Mouse (Mus musculus): ENCODE measurements around the gene Fkbp2. TPM values are rescaled to one million over a fixed set of nuclear protein-coding genes. Genes with fewer than 3 reads are reported as not detected.

The Fkbp2 gene
- polyA plus RNA-seq, 1 experiment from 2014 or later: 131 TPM

DNA sequence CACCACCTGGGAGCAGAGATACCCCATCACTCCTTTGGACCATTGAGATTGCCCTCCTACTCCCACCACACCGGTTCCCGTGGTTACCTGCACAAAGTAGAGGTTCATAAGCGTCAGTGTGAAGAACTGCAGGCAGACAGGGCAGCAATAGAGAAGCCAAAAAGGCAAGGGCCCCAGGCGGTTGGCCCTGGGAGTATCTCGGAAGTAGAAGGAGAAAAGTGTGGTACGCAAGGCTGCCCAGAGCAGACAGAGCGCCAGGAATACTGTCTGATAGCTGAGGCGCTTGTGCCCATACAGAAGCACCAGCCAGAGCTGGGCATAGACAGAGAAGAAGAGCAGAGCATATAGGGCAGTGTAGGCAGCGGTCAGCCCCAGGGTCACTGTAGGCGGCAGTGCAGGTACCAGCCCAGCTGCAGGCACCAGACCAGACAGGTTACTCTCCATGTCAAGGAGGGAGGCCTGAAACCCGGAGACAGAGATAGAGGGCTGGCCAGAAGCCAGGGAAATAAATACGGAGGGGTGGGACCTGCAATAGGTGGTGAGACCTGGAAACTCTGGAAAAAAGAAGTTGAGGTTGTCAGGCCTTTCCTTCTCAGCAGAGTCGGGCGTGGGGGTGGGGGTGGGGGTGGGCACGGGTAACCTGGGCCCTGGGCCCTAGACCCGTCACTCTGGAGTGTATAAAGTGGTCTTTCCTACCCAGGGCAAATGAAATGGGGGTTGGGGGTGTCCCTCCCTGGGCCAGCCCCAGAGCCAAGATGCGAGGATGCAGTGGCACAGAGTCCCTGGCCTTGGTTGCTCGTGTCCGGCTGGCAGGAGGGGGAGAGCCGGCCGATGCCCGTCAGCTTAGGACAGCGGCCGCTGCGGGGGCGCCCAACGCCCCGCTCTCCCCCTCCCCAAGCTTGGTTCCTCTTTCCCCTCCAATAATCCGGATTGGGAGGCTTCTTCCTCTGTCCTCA, 39.6 kb downstream of the Fkbp2 start:
- peaks cover 8% of the 10 kb centered on the region; the same call in 1 of the 2 replicates for H3K36me3 ChIP-seq
- no peak for DNase-seq (ENCODE audit: low spot score)
- H3K27ac ChIP-seq: peak overlapping the region; percentile 96
- peak overlapping the region; percentile 88 for H3K4me3 ChIP-seq
- peaks cover 36% of the 10 kb centered on the region for H3K27me3 ChIP-seq (ENCODE audit: insufficient read depth, poor library complexity, severe bottlenecking)
- WGBS: 21% methylated on average over 29 of the region's 29 CpGs
- no peaks in the 10 kb centered on the region for H3K9me3 ChIP-seq
- H3K4me1 ChIP-seq: peaks cover 39% of the 10 kb centered on the region

DNA sequence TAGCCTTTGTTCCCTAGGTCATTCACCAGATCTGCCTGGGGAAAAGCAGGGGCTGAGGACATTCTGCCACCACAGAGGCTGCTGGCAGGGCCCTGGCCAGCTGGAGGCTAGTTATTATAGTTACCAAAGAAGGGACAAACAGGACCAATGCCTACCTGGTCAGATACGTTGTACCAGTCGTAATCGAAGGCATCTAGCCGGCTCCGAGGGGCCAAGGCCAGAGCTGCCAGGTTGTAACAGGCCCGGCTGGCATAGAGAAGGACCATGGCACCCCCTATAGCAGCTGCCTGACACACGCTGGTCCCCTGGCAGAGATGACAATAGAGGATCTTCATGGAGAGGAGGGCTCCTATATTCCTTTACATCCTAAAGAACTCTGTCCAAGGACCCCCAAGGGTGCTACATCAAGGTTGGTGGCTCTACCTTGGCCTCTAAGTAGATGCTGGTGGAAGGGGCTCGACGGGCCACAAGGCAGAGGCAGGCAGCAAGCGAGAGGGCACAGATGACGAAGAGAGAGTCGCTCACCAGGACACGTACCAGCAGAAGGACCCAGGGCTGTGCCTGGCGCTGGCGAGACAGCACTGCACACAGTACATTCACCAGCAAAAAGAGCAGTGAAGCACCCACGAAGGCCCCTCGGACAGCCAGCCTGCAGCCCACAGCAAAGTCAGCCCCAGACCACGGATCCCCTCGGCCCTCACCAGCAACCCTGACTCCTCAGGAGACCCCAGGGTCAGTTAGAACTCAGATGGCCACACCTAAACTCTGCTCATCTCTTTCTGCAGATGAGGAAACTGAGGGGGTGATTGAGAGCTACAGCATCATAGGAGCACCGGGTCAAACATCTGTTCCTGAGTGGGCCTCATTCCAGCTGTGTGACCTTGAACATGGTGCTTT, 40.9 kb downstream of the Fkbp2 start:
- Histone ChIP-seq H3K36me3 (no peaks in the 10 kb centered on the region), H3K4me3 (no peak overlapping the region), H3K9me3 (no peaks in the 10 kb centered on the region), H3K4me1 (peaks cover 42% of the 10 kb centered on the region), H3K27ac (no peak overlapping the region), H3K27me3 (ENCODE audit: insufficient read depth, poor library complexity, severe bottlenecking) (peaks cover 49% of the 10 kb centered on the region)
- 86% methylated on average over 20 of the region's 20 CpGs for WGBS
- DNase-seq (ENCODE audit: low spot score): no peak

DNA sequence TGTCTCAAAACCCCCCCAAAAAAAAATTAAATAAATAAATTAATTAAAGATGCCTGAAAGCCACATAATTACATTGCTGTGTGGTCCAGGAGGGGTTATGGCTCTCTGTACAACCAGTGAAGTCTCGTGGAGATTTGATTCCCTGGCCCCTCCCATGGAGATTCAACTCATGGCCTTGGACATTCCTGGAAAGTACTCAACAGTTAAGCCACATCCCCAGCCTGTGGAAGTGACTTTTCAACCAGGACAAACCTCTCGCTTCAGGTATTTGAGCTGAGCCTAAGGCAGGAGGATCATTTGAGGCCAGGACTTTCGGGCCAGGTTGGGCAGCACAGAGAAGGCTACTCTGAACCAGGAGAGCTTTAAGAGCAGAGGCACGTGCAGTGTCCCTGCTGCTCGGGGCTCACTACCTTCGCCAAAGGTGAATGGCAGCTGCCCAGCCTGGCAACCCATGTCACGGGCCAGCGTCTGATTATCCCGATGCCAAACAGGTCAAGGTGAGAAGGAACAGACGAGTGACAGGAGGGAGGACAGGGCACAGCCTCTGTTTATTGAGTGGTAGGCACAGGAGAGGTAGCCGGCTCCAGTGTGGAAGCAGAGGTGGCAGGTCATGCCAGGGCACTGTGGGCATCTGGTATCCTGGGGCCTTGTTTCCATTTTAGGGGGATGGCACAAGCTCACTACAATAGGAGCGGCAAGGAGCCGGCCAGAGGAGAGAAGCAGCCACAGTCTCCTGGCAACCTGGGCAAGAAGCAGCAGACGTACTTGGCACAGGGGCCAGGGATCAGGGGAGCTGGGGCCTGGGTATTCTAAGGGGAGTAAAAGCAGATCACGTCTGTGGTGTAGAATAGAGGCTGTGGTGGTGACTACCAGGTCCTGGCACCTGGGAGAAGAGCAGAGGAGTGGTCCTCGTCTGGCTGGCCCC, 42.5 kb downstream of the Fkbp2 start:
- WGBS: 75% methylated on average over 16 of the region's 16 CpGs

DNA sequence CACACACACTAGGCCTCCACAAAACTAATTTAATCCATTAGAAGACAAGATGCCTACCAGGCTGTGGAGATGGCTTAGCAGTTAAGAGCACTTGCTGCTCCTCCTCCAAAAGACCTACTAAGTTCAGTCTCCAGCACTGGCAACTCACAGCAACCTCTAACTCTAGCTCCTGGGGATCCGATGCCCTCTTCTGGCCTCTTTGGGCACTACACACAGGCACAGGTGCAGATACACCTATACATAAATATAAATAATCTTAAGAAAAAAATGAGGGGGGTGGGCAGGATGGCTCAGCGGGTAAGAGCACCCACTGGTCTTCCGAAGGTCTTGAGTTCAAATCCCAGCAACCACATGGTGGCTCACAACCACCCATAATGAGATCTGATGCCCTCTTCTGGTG, 44.0 kb downstream of the Fkbp2 start:
- peaks cover 79% of the 10 kb centered on the region for H3K27me3 ChIP-seq (ENCODE audit: insufficient read depth, poor library complexity, severe bottlenecking)
- WGBS: 17% methylated on average over 3 of the region's 3 CpGs

More for the DNA sequence above, 42.5 kb downstream of the Fkbp2 start:
- peaks cover 64% of the 10 kb centered on the region for H3K27me3 ChIP-seq (ENCODE audit: insufficient read depth, poor library complexity, severe bottlenecking)
- H3K36me3 ChIP-seq: no peaks in the 10 kb centered on the region
- H3K27ac ChIP-seq: no peak overlapping the region
- H3K4me3 ChIP-seq: no peak overlapping the region
- no peak for DNase-seq (ENCODE audit: low spot score)
- H3K9me3 ChIP-seq: no peaks in the 10 kb centered on the region
- H3K4me1 ChIP-seq: peaks cover 52% of the 10 kb centered on the region

DNA sequence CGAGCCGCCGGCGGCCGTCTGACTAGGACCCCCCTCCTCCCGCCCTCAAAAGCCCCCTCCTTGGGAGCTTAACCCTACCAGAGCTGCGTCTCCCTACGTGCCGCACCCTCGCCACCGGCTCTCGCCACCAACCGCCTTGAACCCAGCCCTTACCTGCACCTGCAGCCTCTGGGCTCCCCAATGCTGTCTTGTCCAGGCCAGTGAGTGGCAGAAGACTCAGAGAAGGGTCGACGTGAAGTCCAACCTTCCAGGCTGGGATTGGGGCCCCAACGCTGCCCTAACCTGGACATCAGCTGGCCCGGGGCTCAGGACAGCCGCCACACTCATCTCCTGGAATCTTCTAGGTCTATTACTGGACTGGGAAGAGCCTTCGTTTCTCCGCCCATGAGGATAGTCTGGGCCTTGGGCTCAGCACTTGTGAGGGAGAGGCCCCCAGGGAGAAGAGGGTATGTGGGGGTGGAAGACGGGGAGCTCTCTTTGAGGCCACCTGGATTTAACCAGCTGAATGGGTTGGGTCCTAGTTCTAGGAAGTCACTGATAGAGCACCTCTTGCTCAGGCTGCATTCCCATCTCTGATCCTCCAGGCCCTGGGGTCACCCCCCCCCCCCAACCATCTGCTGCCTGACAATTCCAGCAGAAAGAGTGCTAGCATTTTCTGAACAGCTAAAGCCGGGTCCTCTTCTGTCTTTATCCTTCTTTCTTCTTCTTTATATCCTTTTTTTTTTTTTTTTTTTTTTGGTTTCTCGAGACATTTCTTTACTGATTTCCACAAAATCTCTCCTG, 45.9 kb downstream of the Fkbp2 start, which contains the start of gene Kcnk4:
Gene Kcnk4 (minus strand): TSS at position 321 of the 783 bp plus-strand sequence.
- H3K4me3 ChIP-seq: peak within 1 kb of the TSS; percentile 60
- H3K4me1 ChIP-seq: peaks cover 21% of the 10 kb centered on the region
- H3K36me3 ChIP-seq: no peaks in the 10 kb centered on the region
- H3K27me3 ChIP-seq (ENCODE audit: insufficient read depth, poor library complexity, severe bottlenecking): peaks cover 86% of the 10 kb centered on the region
- no peaks in the 10 kb centered on the region for H3K9me3 ChIP-seq
- DNase-seq (ENCODE audit: low spot score): no peak
- H3K27ac ChIP-seq: peak within 1 kb of the TSS; percentile 63; the same call in 1 of the 2 replicates
- 9% methylated on average over 23 of the region's 23 CpGs for WGBS

More for the DNA sequence above, 44.0 kb downstream of the Fkbp2 start:
- no peak for DNase-seq (ENCODE audit: low spot score)
- Histone ChIP-seq H3K9me3 (no peaks in the 10 kb centered on the region), H3K27ac (no peak overlapping the region), H3K36me3 (no peaks in the 10 kb centered on the region), H3K4me1 (peaks cover 38% of the 10 kb centered on the region), H3K4me3 (no peak overlapping the region)

DNA sequence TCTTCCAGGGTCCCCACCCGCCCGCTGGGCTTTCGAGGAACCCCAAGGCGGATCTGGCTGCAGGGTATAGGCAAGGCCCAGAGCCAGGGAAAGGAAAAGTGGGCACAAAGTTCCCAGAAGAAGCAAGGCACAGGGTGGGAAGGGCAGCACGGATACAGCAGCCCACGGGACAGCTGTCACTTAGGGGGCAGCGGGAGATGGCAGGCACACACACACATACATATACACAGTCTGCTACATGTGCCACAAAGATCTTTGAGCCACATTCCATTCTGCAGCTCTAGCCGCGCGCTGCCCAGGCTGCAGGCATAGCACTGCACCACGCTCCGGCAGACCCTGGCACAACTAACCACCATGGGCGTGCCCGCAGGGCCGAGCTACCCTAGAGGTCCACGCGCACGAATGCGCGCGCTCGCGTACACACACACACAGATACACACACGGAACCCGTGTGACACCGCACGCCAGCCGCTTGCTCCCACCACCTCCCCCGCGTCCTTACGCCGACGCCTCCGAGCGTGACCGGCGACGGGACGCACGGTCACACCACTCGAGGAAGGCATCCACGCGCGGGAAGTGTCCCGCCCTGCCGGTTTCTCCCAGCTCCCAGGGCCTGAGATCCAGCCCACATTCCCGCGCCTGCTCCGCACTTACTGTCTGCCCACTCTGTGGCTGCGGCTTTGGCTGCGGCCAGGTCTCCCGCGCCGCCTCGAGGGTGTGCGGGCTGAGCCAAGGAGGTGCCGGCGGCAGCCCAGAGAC, 46.7 kb downstream of the Fkbp2 start:
- peak overlapping the region; percentile 60 for H3K4me3 ChIP-seq
- whole genome bisulfite sequencing: 5% methylated on average over 58 of the region's 58 CpGs
- no peaks in the 10 kb centered on the region for H3K9me3 ChIP-seq
- H3K4me1 ChIP-seq: peaks cover 21% of the 10 kb centered on the region
- H3K27me3 ChIP-seq (ENCODE audit: insufficient read depth, poor library complexity, severe bottlenecking): peaks cover 86% of the 10 kb centered on the region
- peak overlapping the region; percentile 63; the same call in 1 of the 2 replicates for H3K27ac ChIP-seq
- no peaks in the 10 kb centered on the region for H3K36me3 ChIP-seq
- DNase-seq (ENCODE audit: low spot score): no peak

DNA sequence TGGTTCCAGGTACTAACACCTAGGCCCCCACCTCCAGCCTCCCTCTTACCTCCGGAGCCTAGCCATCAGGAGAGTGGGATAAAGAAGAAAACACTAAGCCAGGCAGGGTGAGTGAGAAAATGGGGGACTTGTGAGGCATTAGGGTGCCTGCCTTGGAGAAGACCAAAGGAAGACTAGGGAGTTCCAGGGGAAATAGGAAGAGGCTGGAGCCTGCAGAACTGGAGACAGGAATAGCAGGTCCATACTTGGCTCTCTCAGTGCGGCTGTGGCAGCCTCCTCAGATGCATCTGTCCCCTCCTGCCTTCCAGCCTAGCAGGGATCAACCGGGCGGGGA, 47.2 kb downstream of the Fkbp2 start:
- peaks cover 87% of the 10 kb centered on the region for H3K27me3 ChIP-seq (ENCODE audit: insufficient read depth, poor library complexity, severe bottlenecking)
- 27% methylated on average over 4 of the region's 4 CpGs for WGBS
- H3K4me3 ChIP-seq: peak overlapping the region; percentile 60
- peaks cover 20% of the 10 kb centered on the region for H3K4me1 ChIP-seq
- no peaks in the 10 kb centered on the region for H3K36me3 ChIP-seq
- no peak for DNase-seq (ENCODE audit: low spot score)
- no peak overlapping the region for H3K27ac ChIP-seq
- no peaks in the 10 kb centered on the region for H3K9me3 ChIP-seq

DNA sequence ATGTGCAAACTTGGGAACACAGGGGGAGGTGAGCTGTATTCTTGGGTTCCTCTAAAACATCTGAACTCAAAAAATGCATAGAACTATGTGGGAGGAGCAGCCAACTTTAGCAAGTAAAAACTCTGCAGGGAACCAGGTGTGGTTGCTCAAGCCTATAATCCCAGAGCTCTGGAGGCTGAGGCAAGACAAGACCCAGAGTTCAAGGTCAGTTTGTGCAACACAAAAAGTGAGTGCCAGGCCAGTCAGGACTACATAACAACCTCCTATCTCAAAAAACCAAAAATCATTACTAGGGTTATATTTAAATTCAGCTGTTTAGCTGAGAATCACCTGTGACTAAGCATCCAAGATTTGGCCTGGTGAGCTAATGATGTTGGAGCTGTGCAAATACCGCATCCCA, 48.3 kb downstream of the Fkbp2 start:
- H3K4me3 ChIP-seq: no peak overlapping the region
- peaks cover 92% of the 10 kb centered on the region for H3K27me3 ChIP-seq (ENCODE audit: insufficient read depth, poor library complexity, severe bottlenecking)
- no peak overlapping the region for H3K27ac ChIP-seq
- no peak for DNase-seq (ENCODE audit: low spot score)
- peaks cover 22% of the 10 kb centered on the region for H3K4me1 ChIP-seq
- 49% methylated on average over 1 of the region's 1 CpGs for WGBS
- H3K9me3 ChIP-seq: no peaks in the 10 kb centered on the region
- H3K36me3 ChIP-seq: no peaks in the 10 kb centered on the region

DNA sequence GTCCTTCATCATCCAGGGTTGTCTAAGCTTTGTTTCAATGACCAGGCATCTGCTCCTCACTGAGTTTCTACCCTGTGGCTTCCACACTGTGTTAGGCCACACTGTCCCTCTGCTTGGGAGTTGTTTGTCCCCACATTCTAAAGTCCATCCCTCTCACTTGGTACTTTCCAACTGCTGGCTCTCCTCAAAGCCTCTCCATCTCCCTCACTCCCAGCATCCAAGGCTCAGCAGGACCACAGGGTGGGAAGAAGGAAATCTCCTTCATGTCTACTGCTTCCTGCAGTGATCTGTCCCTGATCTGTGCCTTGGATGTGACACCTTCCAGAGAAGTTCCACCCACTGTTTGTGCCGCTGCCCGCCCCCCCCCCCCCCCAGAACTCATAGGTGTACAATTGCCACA, 49.3 kb downstream of the Fkbp2 start:
- Histone ChIP-seq H3K4me1 (peaks cover 31% of the 10 kb centered on the region), H3K36me3 (no peaks in the 10 kb centered on the region), H3K9me3 (no peaks in the 10 kb centered on the region), H3K4me3 (no peak overlapping the region), H3K27ac (no peak overlapping the region), H3K27me3 (ENCODE audit: insufficient read depth, poor library complexity, severe bottlenecking) (peaks cover 97% of the 10 kb centered on the region)
- 0% methylated on average over 2 of the region's 2 CpGs for WGBS
- no peak for DNase-seq (ENCODE audit: low spot score)

DNA sequence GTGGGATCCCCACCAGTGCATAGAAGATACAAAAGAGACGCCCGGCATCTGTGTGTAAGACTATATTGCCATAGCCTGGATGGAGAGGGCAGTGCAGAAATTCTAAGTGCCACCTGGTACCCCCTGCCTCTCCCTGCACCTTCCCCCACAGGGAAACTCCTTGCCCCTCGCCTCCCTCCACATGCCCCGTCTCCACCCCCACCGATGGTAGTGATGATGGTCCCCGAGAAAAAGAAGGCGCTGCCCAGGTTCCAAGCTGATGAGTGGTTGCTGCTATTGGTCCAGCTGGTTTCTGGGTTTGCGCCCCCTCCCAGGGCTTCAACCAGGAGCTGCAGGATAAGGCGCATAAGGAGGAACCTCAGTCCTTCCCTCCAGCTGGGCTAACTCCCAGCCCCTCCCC, 52.2 kb downstream of the Fkbp2 start:
- 9% methylated on average over 9 of the region's 9 CpGs for WGBS
- no peak overlapping the region for H3K4me3 ChIP-seq

More for the DNA sequence above, 52.2 kb downstream of the Fkbp2 start:
- DNase-seq (ENCODE audit: low spot score): no peak
- Histone ChIP-seq H3K9me3 (no peaks in the 10 kb centered on the region), H3K27me3 (ENCODE audit: insufficient read depth, poor library complexity, severe bottlenecking) (peaks cover 97% of the 10 kb centered on the region), H3K4me1 (peaks cover 32% of the 10 kb centered on the region), H3K27ac (no peak overlapping the region), H3K36me3 (no peaks in the 10 kb centered on the region)
